Mouse (Mus musculus): ENCODE measurements around the gene Tfap2e.

Tfap2e gene

DNA sequence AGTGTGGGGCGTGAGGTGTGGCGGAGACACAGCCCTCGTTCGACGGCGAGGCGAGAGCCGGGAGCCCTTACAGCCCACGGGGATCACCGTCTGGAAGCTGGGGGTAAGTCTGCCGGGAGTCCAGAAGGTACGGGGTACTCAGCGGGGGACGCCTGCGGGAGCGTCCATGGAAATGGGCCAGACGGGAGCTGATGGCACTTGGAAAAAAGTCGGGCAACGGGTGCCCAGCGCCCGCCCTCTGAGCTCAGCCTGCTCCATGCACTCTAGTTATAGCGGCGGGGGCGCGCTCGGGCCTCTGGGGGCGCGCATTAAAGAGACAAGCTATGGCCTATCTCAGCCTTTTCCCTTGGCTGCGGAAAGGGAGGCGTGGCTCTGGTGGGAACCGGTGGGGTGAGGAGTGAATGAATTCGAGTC, at the start of gene Tfap2e:
TSS of gene Tfap2e (minus strand) at position 240 of the 414 bp plus-strand sequence.
- DNase-seq, result peak; percentile 71 to 79

DNA sequence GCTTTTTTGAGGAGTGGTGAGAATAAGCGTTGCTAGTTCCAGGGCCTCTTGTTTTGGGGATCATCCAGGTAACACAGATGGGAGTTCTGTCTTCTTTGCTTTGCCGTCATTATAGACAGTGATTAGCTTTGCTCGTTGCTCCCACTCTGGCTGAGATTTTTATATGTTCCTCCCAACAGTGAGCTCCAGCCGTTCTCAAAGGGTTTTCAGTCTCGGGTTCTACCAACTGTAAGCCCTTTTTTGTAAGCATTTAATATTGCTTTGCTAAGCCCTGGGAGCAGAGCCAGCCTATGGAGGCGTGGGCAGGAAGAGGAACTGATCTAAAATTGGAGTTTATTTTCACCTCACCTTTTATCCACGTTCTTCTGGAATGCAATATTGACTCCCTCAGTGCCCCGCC, 47.0 kb upstream of the Tfap2e start:
- no peak for DNase-seq

DNA sequence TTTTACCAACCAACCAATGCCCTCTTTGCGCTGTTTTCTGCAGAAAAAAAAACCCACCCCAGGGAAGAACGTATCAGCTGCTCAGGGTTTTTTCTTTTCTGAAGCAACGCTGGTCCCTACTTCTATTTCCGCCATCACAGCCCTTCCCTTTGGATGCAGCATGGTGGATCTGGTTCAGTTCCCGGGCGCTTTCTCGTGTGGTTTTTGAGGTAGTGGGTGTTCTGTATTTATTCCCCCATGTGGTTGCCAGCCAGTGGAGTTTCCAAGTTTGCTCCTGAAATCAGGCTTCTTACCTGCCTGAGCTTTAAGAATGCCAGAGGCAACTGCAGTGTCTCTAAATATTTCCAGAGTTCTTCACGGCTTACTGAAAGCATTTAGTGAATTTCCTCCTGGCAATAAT, 46.5 kb upstream of the Tfap2e start:
- DNase-seq, result no peak

- DNase-seq, result no peak
Observed at GRCm38 (mm10) chr4:126781871-126782270, 45.8 kb upstream of the Tfap2e start.

DNA sequence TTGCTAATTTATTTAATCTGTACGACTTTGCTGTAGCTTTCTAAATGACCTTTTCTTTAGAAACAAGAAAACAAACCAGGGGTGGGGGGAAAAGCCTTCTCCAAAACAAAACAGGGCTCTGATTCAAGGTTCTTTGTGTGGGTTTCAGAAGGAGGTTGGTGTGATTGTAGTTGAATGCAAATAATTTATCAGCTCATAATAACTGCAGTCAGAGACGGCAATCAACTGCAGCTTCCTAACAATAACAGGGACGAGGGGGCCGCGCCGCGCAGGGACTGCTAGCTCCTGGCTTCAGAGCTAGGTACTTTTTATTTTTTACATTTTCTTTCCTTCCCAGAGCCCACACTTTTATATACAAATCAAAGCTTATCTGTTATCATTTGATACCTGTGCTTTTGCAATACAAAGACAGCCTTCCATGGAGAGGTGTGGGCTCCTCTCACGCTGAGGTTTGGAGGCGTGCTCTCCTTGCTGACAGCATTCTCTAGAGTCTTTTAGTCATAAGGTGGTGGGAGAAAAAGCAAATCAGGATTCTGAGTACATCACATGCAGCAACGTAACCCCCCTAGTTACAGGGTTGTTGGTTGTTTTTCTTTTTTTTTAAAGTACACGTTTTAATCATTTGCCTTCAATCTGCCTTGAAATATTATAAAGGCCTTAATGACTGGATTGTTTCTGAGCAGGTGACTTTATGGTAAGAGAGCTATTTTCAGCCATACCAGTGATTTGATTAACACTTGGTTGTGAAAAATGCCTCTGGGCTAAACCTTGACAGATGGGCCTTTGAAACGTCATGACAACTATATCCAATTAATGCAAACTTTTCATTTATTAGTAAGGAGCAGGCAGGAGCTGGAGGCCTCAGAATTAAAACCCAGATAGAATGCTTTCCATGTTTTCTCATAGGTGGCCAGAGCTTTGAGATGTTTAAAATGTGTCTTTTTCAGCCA, 44.1 kb upstream of the Tfap2e start:
- no peak for DNase-seq

GRCm38 (mm10) chr4:126779148-126779581, 43.1 kb upstream of the Tfap2e start:
- DNase-seq, result no peak

- no peak for DNase-seq
Observed at GRCm38 (mm10) chr4:126775182-126775581, 39.1 kb upstream of the Tfap2e start.

- DNase-seq, result no peak
Observed at GRCm38 (mm10) chr4:126773871-126774270, 37.8 kb upstream of the Tfap2e start.

DNA sequence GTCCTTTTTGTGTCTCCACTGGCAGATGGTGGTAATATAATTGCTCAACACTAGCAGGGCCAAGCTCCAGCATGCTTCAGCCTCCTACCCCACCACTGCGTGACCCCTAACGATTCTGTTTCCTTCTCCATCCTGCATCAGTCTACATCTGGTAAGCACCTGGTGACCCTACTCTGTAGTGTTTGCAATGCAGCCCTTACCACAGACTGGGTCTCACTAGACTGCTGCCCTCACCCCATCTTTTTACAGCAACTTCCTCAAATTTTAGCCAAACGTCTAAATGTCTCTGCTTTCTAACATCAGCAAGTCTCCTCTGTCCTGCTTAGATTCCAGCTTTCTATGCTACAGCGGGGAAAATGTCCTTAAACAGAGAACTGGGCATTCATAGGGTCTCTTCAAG, 34.8 kb upstream of the Tfap2e start:
- DNase-seq, result no peak

- no peak for DNase-seq
Observed at GRCm38 (mm10) chr4:126769800-126770563, 33.9 kb upstream of the Tfap2e start.

- DNase-seq, result no peak
Observed at GRCm38 (mm10) chr4:126763483-126763882, 27.4 kb upstream of the Tfap2e start.

GRCm38 (mm10) chr4:126762586-126763359, 26.7 kb upstream of the Tfap2e start:
- peak in 1 of 2 experiments; percentile 33 for DNase-seq

- DNase-seq, result no peak
Observed at GRCm38 (mm10) chr4:126759435-126759834, 23.4 kb upstream of the Tfap2e start.

DNA sequence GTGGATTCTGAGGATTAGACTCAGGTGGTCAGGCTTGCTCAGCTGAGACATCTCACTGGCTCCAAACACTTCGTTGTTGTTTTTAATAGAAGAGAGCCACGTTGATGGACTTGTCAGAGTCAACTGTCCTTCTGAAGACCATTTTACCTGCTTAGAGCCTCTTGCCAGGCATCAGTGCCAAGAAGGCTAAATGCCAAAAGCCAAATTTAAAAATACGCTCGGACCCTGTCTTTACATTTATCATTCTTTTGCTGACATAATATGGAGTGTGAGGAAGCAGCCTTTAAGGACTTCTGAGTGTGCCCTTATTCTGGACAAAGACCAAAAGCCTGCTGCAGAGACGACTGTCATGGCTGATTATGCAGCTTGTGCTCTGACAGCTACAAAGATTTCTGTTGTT, 22.3 kb upstream of the Tfap2e start:
- DNase-seq, result no peak

DNA sequence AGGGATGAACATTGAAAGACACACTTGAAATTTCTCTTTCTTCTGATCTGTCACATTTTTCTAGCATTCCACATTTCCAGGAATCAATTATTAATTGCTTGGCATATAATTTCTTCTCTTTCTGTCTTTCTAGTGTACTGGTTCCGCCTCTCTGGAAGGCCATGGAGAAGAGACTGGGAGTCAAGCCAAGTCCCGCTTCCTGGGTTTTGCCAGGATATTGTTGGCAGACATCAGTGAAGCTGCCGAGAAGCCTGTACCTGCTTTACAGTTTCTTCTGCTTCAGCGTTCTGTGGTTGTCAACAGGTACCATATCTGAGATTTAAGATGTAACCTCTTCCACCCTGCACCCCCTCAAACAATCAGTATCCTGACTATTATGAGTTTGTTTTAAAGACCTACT, 20.7 kb upstream of the Tfap2e start:
- DNase-seq, result no peak

- DNase-seq, result no peak
Observed at GRCm38 (mm10) chr4:126754736-126755374, 18.8 kb upstream of the Tfap2e start.

DNA sequence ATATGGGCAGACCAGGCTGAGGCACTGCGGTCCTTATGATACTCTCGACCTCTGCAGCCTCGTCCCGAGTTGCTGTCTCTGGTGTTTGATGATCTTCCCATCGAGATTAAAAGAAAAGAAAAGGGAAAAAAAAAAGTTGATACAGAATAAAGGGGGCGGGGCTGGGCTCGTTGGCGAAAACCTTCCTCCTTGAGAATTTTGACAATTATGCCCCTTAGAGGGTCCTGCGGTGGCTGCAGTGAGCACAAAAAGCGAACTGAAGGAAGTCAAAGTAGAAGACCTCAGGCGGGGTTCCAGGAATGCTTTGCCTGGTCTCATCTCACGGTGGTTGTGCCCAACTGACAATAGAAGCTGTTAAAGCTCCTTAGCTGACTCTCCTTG, 18.2 kb upstream of the Tfap2e start:
- DNase-seq, result no peak

DNA sequence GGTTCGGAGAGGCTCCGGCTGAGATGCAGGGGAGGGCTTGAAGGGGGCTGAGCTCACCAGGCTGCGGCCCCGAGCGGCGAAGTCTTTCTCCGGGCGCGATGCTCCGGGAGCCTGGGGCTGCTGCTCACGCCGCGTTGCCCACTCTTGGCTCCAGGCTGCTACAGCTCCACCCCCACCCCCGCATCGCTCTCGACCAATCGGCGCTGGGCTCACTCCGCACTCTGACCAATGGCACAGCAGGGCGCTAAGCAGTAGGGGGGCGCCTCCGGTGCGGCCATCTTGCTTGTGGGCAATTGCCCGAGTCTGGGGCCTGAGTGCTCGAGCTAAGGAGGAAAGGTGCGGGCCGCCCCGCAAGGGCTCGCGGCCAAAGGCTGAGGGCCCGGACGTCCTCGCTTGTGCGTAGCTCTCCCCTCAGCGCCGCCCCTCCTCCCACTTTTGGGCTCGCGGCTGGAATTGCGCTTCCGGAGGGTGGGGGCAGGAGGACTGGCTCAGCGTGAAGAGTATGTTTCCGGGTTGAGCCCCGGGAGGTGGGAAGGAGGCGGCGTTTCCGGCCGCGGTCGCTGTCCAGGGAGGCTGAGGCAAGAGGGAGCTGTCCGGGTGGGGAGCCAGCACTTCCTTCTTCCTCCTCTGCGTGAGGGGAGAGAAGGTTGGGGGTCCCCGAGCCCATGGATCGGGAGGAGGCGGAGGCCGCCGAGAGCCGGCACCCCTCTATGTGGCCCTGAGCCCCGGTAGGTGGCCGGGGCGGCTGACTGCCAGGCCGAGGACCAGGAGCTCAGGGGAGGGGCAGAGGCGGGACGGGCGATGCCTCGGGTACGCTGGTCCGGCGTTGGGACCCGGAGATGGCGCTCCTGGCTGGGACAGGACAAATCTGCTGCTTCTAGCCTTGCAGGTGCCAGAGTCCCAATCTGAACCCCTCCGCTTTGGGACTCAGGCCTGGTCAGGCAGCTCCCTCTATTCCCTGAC, 17.5 kb upstream of the Tfap2e start, which contains the start of the genes Ncdn and AU040320:
TSS of gene Ncdn (minus strand) at position 171 of the 963 bp plus-strand sequence.
TSS of gene AU040320 (plus strand) at position 277 of the 963 bp plus-strand sequence.
- peak; percentile 97 to 99 for DNase-seq

GRCm38 (mm10) chr4:126752608-126753141, 16.6 kb upstream of the Tfap2e start:
- DNase-seq, result peak in 1 of 2 experiments; percentile 42

GRCm38 (mm10) chr4:126752024-126752607, 16.1 kb upstream of the Tfap2e start:
- no peak for DNase-seq

All from kidney, postnatal 4 days (tissue).